Mouse (Mus musculus) midbrain, embryonic 11.5 days (tissue): ENCODE measurements around the gene Nfkbib. TPM values are rescaled to one million over a fixed set of nuclear protein-coding genes. Genes with fewer than 3 reads are reported as not detected.

Experiments
- ATAC-seq: fragments of 200-750 bp; cut with Nextera tagmentation; 2 replicates; pipeline ENCODE4 v1.8.0; 2017; ENCODE audit warnings: moderate TSS enrichment, moderate library complexity; ENCODE audit not compliant: low FRiP score
- DNase-seq: peaks from one replicate; pipeline ENCODE4 v3.0.0; 2015; ENCODE audit warnings: low spot score; ENCODE audit errors: missing footprints
- H3K27ac ChIP-seq: fragments of 300-500 bp; sonication (generic); 2 replicates; pipeline ENCODE4 v1.5.1; 2014; ENCODE audit warnings: low read depth, low read length
- H3K27me3 ChIP-seq: fragments of 300-500 bp; sonication (generic); 2 replicates; pipeline ENCODE4 v1.6.1; 2014; ENCODE audit warnings: mild to moderate bottlenecking, low read length, moderate library complexity, mixed read lengths; ENCODE audit not compliant: control insufficient read depth, insufficient read depth
- H3K36me3 ChIP-seq: fragments of 300-500 bp; sonication (generic); 2 replicates; pipeline ENCODE4 v1.6.1; 2014; ENCODE audit warnings: mild to moderate bottlenecking, low read length, moderate library complexity, mixed read lengths; ENCODE audit not compliant: control insufficient read depth, insufficient read depth
- H3K4me1 ChIP-seq: fragments of 300-500 bp; sonication (generic); 2 replicates; pipeline ENCODE4 v1.6.1; 2014; ENCODE audit warnings: low read length; ENCODE audit not compliant: control insufficient read depth, insufficient read depth
- H3K4me2 ChIP-seq: fragments of 300-500 bp; sonication (generic); 2 replicates; pipeline ENCODE4 v1.6.1; 2014; ENCODE audit warnings: mild to moderate bottlenecking, moderate library complexity
- H3K4me3 ChIP-seq: fragments of 300-500 bp; sonication (generic); 2 replicates; pipeline ENCODE4 v1.5.1; 2014; ENCODE audit warnings: low read depth, low read length
- H3K9ac ChIP-seq: fragments of 300-500 bp; sonication (generic); 2 replicates; pipeline ENCODE4 v1.6.1; 2014; ENCODE audit warnings: low read length
- H3K9me3 ChIP-seq: fragments of 300-500 bp; sonication (generic); 2 replicates; pipeline ENCODE4 v1.6.1; 2016; ENCODE audit warnings: low read length; ENCODE audit not compliant: control insufficient read depth
- WGBS: fragments of 180-500 bp; shearing (Covaris S2); extraction: QIAGEN DNeasy Blood & Tissue Kit; methylation state at CpG from one replicate; pipeline ENCODE4 v1.1.7; 2014; 5-methylcytosine and 5-hydroxymethylcytosine counted together
- polyA plus RNA-seq: library from polyadenylated mRNA; unstranded; fragments of >200 nt; fragmentation: Nextera tagmentation; extraction: Ambion mirVana; gene quantifications from 2 replicates; pipeline ENCODE4 v1.2.1, GENCODE M21; 2014

Gene Nfkbib
- polyA plus RNA-seq, 1 experiment from 2014 or later, result 43.9 TPM

DNA sequence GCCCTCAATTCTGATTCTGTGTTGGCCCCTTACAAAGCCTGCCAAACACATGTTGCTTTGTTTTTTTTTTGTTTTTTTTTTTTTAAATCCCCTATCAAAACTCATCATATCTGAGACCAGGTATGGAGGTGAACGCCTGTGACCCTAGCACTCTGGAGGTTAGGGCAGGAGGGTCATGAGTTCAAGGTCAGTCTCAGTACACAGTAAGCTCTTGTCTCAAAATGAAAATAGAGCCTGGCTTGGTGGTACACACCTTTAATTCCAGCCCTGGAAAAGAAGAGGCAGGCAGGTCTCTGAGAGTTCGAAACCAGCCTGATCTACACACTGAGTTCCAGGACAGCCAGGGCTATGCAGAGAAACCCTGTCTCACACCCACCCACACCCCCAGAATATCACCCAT is 47.7 kb downstream of the Nfkbib start:
- no peaks in the 10 kb centered on the region; the same call in 1 of the 2 replicates for H3K27me3 ChIP-seq
- no peaks in the 10 kb centered on the region for H3K4me1 ChIP-seq
- ATAC-seq, result no peak
- H3K27ac ChIP-seq, result no peak overlapping the region
- H3K9ac ChIP-seq, result no peak overlapping the region
- H3K4me2 ChIP-seq, result no peak overlapping the region
- H3K36me3 ChIP-seq, result no peaks in the 10 kb centered on the region
- no peak for DNase-seq
- H3K4me3 ChIP-seq, result no peak overlapping the region
- H3K9me3 ChIP-seq, result no peaks in the 10 kb centered on the region
- 77% methylated on average over 2 of the region's 2 CpGs for WGBS

DNA sequence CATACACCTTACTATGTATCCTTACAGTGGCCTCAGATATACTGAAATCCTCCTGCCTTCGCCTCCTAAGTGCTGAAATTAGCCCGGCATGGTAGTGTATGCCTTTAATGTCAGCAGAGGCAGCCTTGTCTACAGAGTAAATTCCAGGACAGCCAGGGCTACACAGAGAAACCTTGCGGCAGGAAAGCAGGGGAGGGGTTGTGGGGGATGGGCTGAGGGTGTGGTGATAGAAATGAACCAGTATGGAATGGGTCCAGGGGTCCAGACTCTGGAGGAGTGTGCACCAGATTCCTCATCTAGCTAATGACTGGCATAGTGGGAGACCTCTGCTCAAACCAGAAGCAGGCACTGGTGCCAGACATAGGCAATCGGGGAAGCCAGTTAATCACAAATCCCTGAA is 48.2 kb downstream of the Nfkbib start:
- WGBS, result 70% methylated on average over 4 of the region's 4 CpGs
- no peak overlapping the region for H3K27ac ChIP-seq
- no peaks in the 10 kb centered on the region; the same call in 1 of the 2 replicates for H3K27me3 ChIP-seq
- no peaks in the 10 kb centered on the region for H3K4me1 ChIP-seq
- H3K4me3 ChIP-seq, result no peak overlapping the region
- no peak overlapping the region for H3K9ac ChIP-seq
- no peak for ATAC-seq
- no peaks in the 10 kb centered on the region for H3K36me3 ChIP-seq
- H3K4me2 ChIP-seq, result no peak overlapping the region
- H3K9me3 ChIP-seq, result no peaks in the 10 kb centered on the region
- no peak for DNase-seq

DNA sequence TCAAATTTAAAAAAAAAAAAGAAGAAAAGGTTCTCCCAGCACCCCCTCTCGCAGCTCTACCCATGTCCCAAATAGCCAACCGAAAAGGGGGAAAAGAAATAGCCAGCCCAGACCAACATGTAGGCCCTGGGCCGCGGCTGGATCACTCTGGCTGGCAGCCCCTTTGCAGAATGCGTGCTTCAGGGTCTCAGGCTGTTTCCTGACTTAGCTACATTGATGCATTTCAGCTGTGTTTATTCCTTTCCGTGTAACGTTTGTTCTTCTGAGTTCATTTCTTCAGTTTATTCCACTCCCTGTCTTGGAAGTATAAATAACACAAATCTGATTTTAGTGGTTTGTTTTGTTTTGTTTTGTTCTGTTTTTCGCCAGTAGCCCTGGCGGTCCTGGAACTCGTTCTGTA is 49.6 kb downstream of the Nfkbib start:
- Histone ChIP-seq H3K27ac (no peak overlapping the region), H3K4me3 (no peak overlapping the region), H3K4me1 (no peaks in the 10 kb centered on the region), H3K9me3 (no peaks in the 10 kb centered on the region), H3K36me3 (no peaks in the 10 kb centered on the region), H3K27me3 (no peaks in the 10 kb centered on the region; the same call in 1 of the 2 replicates), H3K9ac (no peak overlapping the region), H3K4me2 (no peak overlapping the region)
- DNase-seq, result peak; percentile 85
- WGBS, result 90% methylated on average over 10 of the region's 10 CpGs
- no peak for ATAC-seq

DNA sequence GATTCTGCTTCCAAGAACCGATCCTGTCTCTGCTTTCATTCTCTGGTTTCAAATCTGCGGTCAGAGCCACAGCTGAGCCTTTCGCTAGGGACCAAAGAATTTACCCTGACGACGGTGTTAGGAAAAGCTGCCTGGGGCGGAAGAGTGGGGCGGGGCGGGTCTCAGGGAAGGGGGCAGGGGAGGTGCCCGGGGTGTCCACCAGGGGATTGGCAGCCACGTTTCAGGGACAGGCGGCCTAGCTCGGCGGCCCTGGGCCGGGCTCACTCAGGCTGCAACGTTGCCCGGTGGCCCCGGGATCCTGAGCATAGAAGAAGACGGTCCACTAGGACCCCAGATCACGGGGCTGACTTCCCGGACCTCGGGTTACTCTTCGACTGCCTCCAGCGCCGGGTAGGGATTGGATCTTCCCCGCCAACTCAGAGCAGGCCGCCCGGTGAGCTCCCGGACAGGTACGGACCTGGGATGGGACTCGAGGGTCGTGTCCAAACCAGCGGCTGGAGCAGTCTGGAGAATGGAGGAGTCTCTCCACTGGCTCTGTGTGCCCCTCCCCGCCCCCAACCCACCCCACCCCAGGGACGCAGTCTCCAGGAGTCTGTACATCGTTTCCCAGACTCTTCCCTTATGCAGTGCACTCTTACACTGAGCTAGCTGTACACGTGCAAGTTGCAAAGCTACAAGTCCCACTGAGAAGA is 50.6 kb downstream of the Nfkbib start, which contains the start of gene Fbxo17:
TSS of gene Fbxo17 (plus strand) at position 215 of the 692 bp plus-strand sequence.
- Histone ChIP-seq H3K4me1 (no peaks in the 10 kb centered on the region), H3K4me2 (peak within 1 kb of the TSS; percentile 65), H3K27ac (no peak within 1 kb of the TSS), H3K4me3 (peak within 1 kb of the TSS; percentile 43), H3K36me3 (no peaks in the 10 kb centered on the region), H3K9ac (peak within 1 kb of the TSS; percentile 78), H3K9me3 (no peaks in the 10 kb centered on the region), H3K27me3 (no peaks in the 10 kb centered on the region; the same call in 1 of the 2 replicates)
- 3% methylated on average over 36 of the region's 36 CpGs for WGBS
- ATAC-seq (peak; percentile 88), DNase-seq (peak; percentile 96)

DNA sequence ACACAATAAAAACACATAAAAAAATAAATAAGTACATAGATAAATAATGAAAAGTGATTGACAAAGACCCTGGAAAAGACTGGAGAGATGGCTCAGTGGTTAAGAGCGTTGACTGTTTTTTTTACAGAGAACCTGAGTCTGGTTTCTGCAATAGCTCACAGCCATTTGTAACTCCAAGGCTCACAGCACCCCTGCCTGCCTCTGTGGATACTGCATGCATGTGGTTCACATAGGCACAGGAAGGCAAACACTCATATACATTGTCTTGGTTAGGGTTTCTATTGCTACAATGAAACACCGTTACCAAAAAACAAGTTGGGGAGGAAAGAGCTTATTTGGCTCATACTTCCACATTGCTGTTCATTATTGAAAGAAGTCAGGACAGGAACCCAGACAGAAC is 51.7 kb downstream of the Nfkbib start:
- no peak overlapping the region for H3K27ac ChIP-seq
- H3K36me3 ChIP-seq, result no peaks in the 10 kb centered on the region
- 98% methylated on average over 2 of the region's 2 CpGs for WGBS
- no peaks in the 10 kb centered on the region for H3K9me3 ChIP-seq
- H3K4me3 ChIP-seq, result no peak overlapping the region
- H3K4me1 ChIP-seq, result no peaks in the 10 kb centered on the region
- no peaks in the 10 kb centered on the region; the same call in 1 of the 2 replicates for H3K27me3 ChIP-seq
- ATAC-seq, result no peak
- H3K4me2 ChIP-seq, result no peak overlapping the region
- no peak overlapping the region for H3K9ac ChIP-seq
- no peak for DNase-seq

DNA sequence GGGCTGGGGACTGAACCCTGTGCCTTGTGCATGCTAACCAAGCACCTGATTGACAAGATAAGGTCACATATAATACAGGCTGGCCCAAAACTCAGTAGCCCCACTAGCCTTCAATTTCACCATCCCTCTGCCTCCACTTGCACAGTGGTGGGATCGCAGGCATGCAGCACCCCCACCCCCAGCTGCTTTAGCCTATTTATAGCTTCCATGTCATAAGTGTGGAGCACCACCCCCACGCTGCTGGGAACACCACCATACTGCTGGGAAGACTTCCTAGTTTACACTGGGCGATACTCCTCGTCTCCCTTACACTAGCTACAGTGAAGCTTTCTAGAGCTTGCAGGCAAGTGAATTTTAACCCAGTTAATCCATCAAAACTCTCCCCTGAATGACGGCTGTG is 52.6 kb downstream of the Nfkbib start:
- H3K36me3 ChIP-seq, result no peaks in the 10 kb centered on the region
- no peaks in the 10 kb centered on the region for H3K4me1 ChIP-seq
- WGBS, result 83% methylated on average over 5 of the region's 5 CpGs
- H3K9ac ChIP-seq, result no peak overlapping the region
- H3K4me2 ChIP-seq, result no peak overlapping the region
- H3K4me3 ChIP-seq, result no peak overlapping the region
- DNase-seq (peak; percentile 72), ATAC-seq (no peak)
- no peak overlapping the region for H3K27ac ChIP-seq
- no peaks in the 10 kb centered on the region; the same call in 1 of the 2 replicates for H3K27me3 ChIP-seq
- no peaks in the 10 kb centered on the region for H3K9me3 ChIP-seq

DNA sequence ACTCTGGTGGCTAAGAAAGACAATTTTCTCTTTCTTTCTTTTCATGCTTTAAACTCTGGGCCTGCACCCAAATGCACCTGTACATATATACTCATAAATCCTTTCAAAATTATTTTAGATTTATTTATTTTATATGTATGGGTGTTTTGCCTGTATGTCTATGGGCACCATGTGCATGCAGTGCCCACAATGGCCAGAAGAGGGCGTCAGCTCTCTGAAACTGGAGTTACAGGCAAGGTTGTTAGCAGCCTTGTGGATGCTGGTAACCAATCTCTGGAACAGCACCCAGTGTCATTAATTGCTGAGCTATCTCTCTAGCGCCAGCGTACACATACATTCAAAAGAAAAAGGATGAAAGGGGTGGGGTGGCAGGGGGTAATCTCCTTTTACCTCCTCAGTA is 56.4 kb downstream of the Nfkbib start:
- Histone ChIP-seq H3K9me3 (no peaks in the 10 kb centered on the region), H3K4me2 (no peak overlapping the region), H3K4me3 (no peak overlapping the region), H3K27me3 (no peaks in the 10 kb centered on the region), H3K4me1 (no peaks in the 10 kb centered on the region), H3K27ac (no peak overlapping the region), H3K36me3 (no peaks in the 10 kb centered on the region), H3K9ac (no peak overlapping the region)
- no peak for ATAC-seq
- 67% methylated on average over 3 of the region's 3 CpGs for WGBS
- DNase-seq, result no peak

DNA sequence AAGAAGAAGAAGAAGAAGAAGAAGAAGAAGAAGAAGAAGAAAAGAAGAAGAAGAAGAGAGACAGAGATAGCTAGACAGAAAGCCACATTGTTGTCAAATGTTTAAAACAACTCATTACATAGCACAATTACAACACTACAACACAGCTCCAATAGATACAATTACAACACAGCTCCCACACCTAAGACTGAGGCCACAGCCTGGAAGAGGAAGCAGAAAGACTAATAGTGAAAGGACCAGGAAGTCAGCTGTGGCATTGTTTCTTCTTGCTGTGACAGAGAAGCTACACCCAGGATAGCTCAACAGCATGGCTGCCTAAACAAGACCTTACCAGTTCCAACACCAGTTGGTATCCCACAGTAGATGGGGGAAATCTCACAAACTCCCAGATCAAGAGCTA is 57.9 kb downstream of the Nfkbib start:
- Histone ChIP-seq H3K9ac (no peak overlapping the region), H3K4me1 (no peaks in the 10 kb centered on the region), H3K27me3 (no peaks in the 10 kb centered on the region), H3K27ac (no peak overlapping the region), H3K9me3 (no peaks in the 10 kb centered on the region), H3K36me3 (no peaks in the 10 kb centered on the region), H3K4me2 (no peak overlapping the region), H3K4me3 (no peak overlapping the region)
- ATAC-seq, result no peak
- no peak for DNase-seq
